Mouse (Mus musculus): ENCODE results near the gene Neu3.

DNA sequence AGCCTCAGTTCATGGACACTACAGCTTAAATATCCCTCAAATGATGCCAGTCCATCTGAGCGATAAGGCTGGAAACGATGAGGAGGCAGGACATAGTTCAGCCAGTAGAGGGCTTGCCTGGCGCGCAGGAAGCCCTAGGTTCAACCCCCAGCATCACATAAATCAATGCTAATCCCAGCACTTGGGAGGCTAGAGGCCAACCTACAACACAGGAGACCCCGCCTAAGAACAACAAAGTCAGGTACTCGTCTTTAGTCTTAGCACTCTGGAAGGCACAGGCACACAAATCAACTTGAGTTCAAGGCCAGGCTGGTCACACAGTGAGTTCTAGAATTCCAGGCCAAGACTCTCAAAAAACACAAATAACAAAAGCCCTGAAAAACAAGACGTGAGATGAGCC is 25.1 kb upstream of the Neu3 start:
- TF ChIP-seq CTCF (IDR thresholded peaks at IDR 0.05; ENCODE audit: low read depth, low read length) (peak; percentile 16), POLR2A (IDR thresholded peaks at IDR 0.05; ENCODE audit: insufficient read depth, low read length) (no peak)

Data from ES-Bruce4 (cell line).